Mouse (Mus musculus) natural killer cell, adult 2 months (primary cell): ENCODE data around the gene Dnajc19.
"Not testable (repeated sequence)": the region's sequence is repeated elsewhere in the genome, so short reads cannot be mapped to it uniquely, and the experiment has no call there.

Source experiments
- DNase-seq, 2 experiments: peaks; one replicate each; pipeline ENCODE4 v3.0.0; 2022; ENCODE audit warnings: low spot score in 2 of 2

Dnajc19 gene

GRCm38 (mm10) chr3:34080900-34081662, at the start of gene Dnajc19:
Gene Dnajc19, minus strand, starts transcription at chr3:34081321.
- peak; percentile 58 to 75 for DNase-seq

GRCm38 (mm10) chr3:34129957-34130356, 48.8 kb upstream of the Dnajc19 start:
- DNase-seq = no peak

GRCm38 (mm10) chr3:34121311-34121710, 40.2 kb upstream of the Dnajc19 start:
- no peak for DNase-seq

- DNase-seq = no peak
These were observed 39.7 kb upstream of the Dnajc19 start for GRCm38 (mm10) chr3:34120791-34121190.

- no peak for DNase-seq
These were observed 38.7 kb upstream of the Dnajc19 start for GRCm38 (mm10) chr3:34119869-34120268.

GRCm38 (mm10) chr3:34115806-34116205, 34.7 kb upstream of the Dnajc19 start:
- no peak for DNase-seq

- DNase-seq = no peak
These were observed 31.0 kb upstream of the Dnajc19 start for GRCm38 (mm10) chr3:34111941-34112685.

GRCm38 (mm10) chr3:34107631-34108030, 26.5 kb upstream of the Dnajc19 start:
- no peak for DNase-seq

- DNase-seq = no peak
These were observed 25.3 kb upstream of the Dnajc19 start for GRCm38 (mm10) chr3:34106421-34106820.

- no peak for DNase-seq
These were observed 23.0 kb upstream of the Dnajc19 start for GRCm38 (mm10) chr3:34103902-34104672.

- no peak for DNase-seq
These were observed 21.8 kb upstream of the Dnajc19 start for GRCm38 (mm10) chr3:34102891-34103290.

- no peak for DNase-seq
These were observed 2.5 kb upstream of the Dnajc19 start for GRCm38 (mm10) chr3:34083655-34084054.

GRCm38 (mm10) chr3:34081929-34082328, 808 bp upstream of the Dnajc19 start:
- DNase-seq = no peak

GRCm38 (mm10) chr3:34076058-34076759, 4.9 kb downstream of the Dnajc19 start:
- DNase-seq = no peak

GRCm38 (mm10) chr3:34072726-34073125, 8.4 kb downstream of the Dnajc19 start:
- no peak for DNase-seq

- not testable (repeated sequence) for DNase-seq
These were observed 12.2 kb downstream of the Dnajc19 start for GRCm38 (mm10) chr3:34068943-34069342.

GRCm38 (mm10) chr3:34062352-34062751, 18.8 kb downstream of the Dnajc19 start:
- DNase-seq = no peak

- no peak for DNase-seq
These were observed 39.1 kb downstream of the Dnajc19 start for GRCm38 (mm10) chr3:34041990-34042389.

GRCm38 (mm10) chr3:34035706-34036105, 45.4 kb downstream of the Dnajc19 start:
- DNase-seq = no peak

GRCm38 (mm10) chr3:34034803-34035202, 46.3 kb downstream of the Dnajc19 start:
- no peak for DNase-seq

GRCm38 (mm10) chr3:34033720-34034364, 47.3 kb downstream of the Dnajc19 start:
- no peak for DNase-seq
